Mouse (Mus musculus) forelimb bud, embryonic 11.5 days (tissue): Measurements from ENCODE around the gene Paqr5.

Source experiments
- DNase-seq: peaks from one replicate; pipeline ENCODE4 v3.0.0-alpha.2; 2012; ENCODE audit warnings: low read depth, low spot score

Paqr5 gene

GRCm38 (mm10) chr9:61910526-61911256 is 116.0 kb downstream of the Paqr5 start:
- DNase-seq, result no peak

GRCm38 (mm10) chr9:61909633-61910032 is 117.0 kb downstream of the Paqr5 start:
- no peak for DNase-seq

GRCm38 (mm10) chr9:61908832-61909407 is 117.7 kb downstream of the Paqr5 start:
- DNase-seq, result no peak

- DNase-seq, result no peak
Measured at GRCm38 (mm10) chr9:61908341-61908740, 118.3 kb downstream of the Paqr5 start.

- no peak for DNase-seq
Measured at GRCm38 (mm10) chr9:61907621-61908295, 118.9 kb downstream of the Paqr5 start.

- no peak for DNase-seq
Measured at GRCm38 (mm10) chr9:61906912-61907311, 119.7 kb downstream of the Paqr5 start.

GRCm38 (mm10) chr9:61905576-61905975 is 121.1 kb downstream of the Paqr5 start:
- no peak for DNase-seq

GRCm38 (mm10) chr9:61904201-61904600 is 122.5 kb downstream of the Paqr5 start:
- no peak for DNase-seq
